Mouse (Mus musculus) T-helper 17 cell (primary cell): ENCODE measurements around the gene Pi16.
"Not testable (repeated sequence)": the region's sequence is repeated elsewhere in the genome, so short reads cannot be mapped to it uniquely, and the experiment has no call there.

ENCODE experiments used
- in situ Hi-C, 2 experiments: fragments of 300-600 bp; cut with MboI, MseI; formaldehyde crosslinking; loops; 1 replicate in 1 of 2; 2 replicates in 1 of 2; pipeline ENCODE4 v1.15.1; 2025; ENCODE audit warnings: high pct_unique_total_duplicates in 2 of 2

Gene Pi16

DNA sequence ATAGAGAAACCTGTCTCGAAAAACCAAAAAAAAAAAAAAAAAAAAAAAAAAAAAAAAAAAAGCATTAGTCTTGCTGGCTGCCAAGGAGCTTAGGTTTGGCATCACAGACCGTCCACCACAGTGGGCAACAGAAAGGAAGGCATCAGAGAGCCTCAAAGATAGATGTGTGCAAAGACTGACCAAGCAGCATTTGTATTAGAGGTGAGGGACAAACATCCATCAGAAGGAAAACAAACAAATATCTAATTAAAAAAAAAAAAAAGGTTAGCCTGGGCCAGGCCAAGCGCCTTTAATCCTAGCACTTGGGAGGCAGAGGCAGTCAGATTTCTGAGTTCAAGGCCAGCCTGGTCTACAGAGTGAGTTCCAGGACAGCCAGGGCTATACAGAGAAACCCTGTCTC lies at the start of gene Pi16:
Gene Pi16 (plus strand): TSS at position 301 of the 400 bp plus-strand sequence.
- in situ Hi-C loops: not testable (repeated sequence)

DNA sequence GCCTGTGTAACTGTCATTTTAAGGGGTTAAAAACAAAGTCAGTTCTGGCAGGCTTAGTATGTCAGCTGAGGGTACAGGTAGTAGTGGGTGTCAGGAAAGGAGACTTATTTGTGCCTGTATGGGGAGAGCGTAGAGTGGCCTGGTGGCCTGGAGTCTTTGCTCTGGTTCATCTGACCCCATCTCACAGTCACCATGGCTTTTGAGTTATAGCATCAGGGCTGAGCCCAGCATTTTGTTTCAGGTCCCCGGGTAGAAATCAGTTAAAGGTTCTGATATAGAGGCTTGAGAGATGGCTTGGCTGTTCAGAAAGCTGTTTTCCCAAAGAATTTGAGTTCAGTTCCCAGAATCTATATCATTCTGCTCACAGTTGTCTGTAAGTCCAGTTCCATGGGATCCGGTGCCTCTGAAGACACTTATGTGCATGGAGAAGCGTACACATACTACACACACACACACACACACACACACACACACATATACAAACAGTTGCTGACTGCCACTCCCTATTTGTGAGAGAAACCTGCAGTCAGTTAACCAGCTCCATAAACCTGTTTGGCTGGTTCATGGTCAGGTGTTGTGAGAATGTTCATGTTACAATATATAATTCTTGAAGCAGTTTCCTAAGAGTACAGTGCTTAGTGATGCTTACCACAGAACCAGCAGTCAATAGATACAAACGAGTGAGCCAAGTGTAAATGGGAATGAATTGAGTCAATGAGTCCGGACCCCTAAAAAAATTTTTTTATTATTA lies 49.4 kb upstream of the Pi16 start:
- in situ Hi-C loops: loop anchor here in 1 of 2 experiments (25.0 kb wide), 1 partner anchor 94 kb away; the partner anchor contains the start of gene Fgd2

- in situ Hi-C loops: loop anchor here in 1 of 2 experiments (25.0 kb wide), 1 partner anchor 93 kb away; the partner anchor contains the start of gene Fgd2
Observed at GRCm38 (mm10) chr17:29268682-29269348, 48.7 kb upstream of the Pi16 start, which contains the start of gene BC004004. TSS of gene BC004004 (plus strand) at chr17:29268788.

GRCm38 (mm10) chr17:29269349-29269706 lies 48.2 kb upstream of the Pi16 start:
- in situ Hi-C loops: loop anchor here in 1 of 2 experiments (25.0 kb wide), 1 partner anchor 93 kb away; the partner anchor contains the start of gene Fgd2

DNA sequence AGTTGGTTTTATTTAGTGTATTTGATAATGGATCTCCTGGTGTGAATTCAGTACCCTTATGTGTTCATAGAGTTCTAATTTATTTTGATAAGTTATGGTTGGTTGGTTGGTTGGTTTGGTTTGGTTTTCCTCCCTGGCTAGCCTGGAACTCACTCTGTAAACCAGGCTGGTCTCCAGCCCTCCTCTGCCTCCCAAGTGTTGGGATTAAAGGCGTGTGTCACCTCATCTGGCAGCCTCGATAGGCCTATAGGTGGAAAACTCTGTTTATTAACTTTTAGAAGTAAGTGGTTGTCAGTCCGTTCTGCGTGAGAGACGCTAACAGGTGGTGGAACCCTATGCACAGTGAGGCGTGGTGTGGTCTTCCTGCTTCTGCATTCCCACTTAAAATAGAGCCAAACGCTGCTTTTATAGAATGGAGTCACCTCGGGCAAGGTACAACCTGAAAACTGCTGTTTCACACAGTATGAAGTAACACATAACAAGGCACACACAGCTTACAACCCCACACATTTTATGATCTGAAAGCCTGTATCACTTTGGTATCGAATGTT lies 47.3 kb upstream of the Pi16 start:
- in situ Hi-C loops: loop anchor here (5.0 to 25.0 kb wide), 2 partner anchors 37 to 92 kb away; partner anchors contain the start of gene Fgd2 (in 1 of the 2)

GRCm38 (mm10) chr17:29273156-29273555 lies 44.3 kb upstream of the Pi16 start:
- in situ Hi-C loops: loop anchor here (5.0 to 25.0 kb wide), 2 partner anchors 34 to 89 kb away; partner anchors contain the start of gene Fgd2 (in 1 of the 2)

DNA sequence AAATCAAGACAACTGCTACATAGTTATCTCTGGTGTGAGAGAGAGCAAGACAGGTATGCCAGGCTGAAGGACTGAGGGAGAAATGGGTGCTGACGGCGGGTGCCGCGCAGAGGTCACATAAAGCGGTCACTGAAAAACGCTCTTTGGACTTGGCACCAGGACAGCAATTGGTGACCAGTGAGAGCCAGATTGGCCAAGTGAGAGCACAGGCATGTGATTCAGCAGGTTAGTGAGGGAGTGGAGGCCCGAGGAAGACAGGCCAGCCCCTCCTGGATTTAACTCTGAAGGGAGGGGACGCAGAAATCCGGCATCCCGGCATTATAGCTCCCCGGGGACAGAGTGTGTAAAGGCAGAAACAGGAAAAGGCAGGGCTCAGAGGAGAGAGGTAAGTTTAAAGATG lies 43.6 kb upstream of the Pi16 start:
- in situ Hi-C loops: loop anchor here (5.0 to 25.0 kb wide), 2 partner anchors 33 to 88 kb away; partner anchors contain the start of gene Fgd2 (in 1 of the 2)

DNA sequence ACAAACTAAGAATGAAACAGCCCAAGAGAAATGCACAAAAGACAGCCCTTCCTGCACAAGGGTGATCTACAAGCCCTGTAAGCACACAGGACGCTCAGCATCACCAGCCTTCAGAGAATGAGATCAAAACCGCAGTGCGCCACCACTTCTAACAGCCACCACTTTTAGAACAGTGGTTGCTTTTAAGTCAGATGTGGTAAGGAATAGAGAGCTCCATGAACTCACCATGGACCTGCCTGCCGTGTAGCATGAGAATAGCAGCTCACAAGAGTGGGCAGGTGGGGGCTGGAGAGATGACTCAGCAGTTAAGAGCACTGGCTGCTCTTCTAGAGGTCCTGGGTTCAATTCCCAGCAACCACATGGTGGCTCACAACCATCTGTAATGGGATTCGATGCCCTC lies 37.1 kb upstream of the Pi16 start:
- in situ Hi-C loops: no loop called here

DNA sequence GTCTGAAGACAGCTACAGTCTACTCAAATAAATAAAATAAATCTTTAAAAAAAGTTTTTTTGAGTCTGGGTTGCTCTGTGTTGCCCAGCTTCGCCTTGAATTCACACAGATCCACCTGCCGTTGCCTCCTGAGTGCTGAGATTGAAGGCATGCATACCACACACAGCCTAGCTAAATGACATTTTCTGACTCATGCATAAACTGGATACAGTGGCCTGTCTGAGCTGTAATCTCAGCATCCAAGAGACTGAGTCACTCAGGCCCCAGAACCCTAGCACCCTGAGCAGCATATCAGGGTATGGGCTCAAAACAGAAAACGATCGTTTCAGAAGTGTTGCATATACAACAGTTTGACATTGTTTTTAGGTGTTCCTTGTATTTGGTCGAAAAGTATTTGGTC lies 35.9 kb upstream of the Pi16 start:
- in situ Hi-C loops: no loop called here

DNA sequence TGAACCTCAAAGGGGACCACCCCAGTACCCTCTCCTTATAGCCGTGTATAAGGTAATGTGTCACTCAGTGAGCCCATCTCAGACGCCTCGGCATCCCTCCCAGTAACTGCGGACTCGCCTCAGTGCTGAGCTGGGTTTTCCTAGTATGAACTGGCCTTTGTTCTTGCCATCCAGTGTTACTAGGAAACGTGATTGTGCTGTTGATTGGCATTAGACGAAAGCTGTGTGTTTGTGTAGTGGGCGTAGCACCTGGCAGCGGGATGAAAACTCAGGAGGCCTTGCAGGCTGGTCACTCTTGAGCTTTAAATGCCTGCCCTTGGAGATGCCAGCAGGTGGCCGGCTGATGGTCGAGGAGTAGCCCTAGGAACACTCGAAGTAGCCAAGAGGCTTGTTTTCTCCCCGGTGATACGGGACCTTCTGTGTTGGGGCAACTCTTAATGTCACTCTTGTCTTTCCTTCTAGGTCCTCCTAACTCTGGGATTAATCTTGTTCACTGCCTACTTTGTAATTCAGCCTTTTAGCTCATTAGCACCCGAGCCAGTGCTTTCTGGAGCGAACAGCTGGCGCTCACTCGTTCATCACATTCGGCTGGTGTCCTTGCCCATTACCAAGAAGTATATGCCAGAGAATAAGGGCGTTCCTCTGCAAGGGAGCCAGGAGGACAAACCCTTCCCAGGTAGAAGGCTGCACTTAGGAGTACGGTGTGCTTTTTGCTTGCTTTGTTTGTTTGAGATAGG lies 35.1 kb upstream of the Pi16 start:
- in situ Hi-C loops: no loop called here

DNA sequence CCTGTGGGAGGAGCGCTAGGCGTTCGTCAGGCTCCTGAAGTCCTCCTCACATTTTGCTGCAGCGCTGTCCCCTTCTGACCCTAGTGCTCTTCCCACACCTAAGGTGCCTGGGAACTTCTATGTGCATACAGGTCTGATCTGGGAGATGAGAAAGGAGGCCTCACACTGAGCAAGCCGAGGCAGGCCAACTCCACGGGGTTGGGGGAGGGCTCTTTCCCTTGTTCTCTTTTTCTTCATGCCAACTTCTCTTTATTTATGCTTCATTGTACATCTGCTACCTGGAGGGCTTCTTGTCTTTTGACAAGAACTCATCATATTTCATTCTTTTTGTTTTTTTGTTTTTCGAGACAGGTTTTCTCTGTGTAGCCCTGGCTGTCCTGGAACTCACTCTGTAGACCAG lies 25.7 kb upstream of the Pi16 start:
- in situ Hi-C loops: no loop called here

GRCm38 (mm10) chr17:29292996-29293395 lies 24.5 kb upstream of the Pi16 start:
- in situ Hi-C loops: no loop called here

- in situ Hi-C loops: no loop called here
Observed at GRCm38 (mm10) chr17:29293807-29294605, 23.5 kb upstream of the Pi16 start.

DNA sequence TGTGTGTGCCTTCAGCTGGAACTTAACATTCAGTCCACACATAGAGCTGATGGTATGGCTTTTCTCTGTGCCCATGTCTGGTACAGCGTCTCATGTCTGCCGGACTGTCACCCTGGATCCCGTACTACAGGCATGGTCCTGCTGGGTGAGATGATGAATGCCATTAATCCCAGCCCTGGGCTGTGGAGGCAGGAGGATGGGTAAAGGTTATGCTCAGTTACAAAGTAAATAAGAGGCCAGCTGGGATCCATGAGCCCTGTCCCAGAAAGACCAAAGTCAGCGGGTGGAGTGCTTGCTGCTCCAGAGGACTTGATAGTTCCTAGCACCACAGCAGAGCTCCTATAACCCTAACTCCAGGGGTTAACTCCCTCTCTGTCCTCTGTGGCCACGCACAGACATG lies 21.6 kb upstream of the Pi16 start:
- in situ Hi-C loops: no loop called here

DNA sequence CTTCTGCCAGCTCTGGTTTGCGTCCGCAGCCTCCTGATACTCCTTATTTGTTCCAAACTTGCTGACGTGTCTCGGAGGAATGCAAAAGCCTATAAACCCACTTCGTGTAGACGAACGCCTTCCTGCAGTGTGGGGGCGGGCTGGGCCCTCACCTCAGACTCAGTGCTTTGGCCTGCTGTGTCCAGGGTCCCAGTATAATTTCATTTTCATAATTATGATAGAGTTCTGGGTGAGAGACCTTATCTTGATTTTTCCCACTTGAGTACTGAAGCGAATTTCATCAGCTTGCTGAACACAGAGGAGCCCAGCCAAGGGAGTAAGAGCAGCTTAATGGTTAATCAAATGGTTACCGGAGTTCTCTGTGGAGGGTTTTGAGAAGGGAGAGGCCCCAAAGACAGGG lies 20.2 kb upstream of the Pi16 start:
- in situ Hi-C loops: no loop called here

- in situ Hi-C loops: no loop called here
Observed at GRCm38 (mm10) chr17:29297813-29298212, 19.7 kb upstream of the Pi16 start.

DNA sequence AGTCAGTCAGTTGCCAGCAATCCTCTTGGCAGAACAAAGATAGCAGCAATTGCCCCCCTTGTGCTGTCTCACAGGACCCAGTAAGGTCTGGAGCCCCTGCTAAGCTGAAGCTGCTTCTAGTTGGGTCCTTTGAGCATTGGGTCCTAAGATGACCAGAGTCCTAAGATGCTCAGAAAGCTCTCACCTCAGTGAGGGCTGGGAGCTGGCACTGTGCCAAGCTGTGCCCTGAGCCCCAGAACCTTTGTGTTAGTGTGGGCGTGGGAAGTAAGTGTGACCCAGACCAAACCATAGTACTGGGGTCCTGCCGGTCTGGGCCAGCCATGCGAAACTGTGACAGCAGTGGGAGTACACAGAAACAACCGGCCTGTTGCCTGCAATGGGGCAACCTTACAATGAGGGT lies 18.2 kb upstream of the Pi16 start:
- in situ Hi-C loops: no loop called here

GRCm38 (mm10) chr17:29300926-29301325 lies 16.6 kb upstream of the Pi16 start:
- in situ Hi-C loops: no loop called here

- in situ Hi-C loops: no loop called here
Observed at GRCm38 (mm10) chr17:29301421-29301820, 16.1 kb upstream of the Pi16 start.

DNA sequence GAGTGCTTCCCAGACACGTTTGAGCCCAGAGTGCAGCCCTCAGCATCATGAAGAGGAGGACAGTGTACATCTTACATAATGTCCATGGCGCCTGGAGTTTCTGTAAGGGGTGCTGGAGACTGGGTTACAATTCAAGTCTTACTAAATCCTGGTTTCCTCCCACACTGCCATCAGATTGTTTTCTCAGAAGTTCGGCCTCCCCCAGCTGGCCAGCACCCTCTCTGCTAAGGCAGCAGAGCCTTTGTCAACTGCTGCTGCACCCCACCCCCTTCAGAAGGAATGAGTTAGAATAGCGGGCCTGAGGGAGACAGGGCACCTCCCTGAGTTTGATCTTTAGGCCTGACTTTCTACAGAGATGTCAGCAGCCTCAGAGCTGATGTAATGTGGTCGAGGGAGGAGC lies 15.3 kb upstream of the Pi16 start:
- in situ Hi-C loops: no loop called here

GRCm38 (mm10) chr17:29303087-29303486 lies 14.4 kb upstream of the Pi16 start:
- in situ Hi-C loops: no loop called here
